Mouse (Mus musculus): ENCODE results near the gene Adgrl1. TPM values are rescaled to one million over a fixed set of nuclear protein-coding genes. Genes with fewer than 3 reads are reported as not detected.
A peak's percentile ranks its signal among the peaks of the same experiment; 100 is the strongest.

Gene Adgrl1
- 119 and 213 TPM in 2 replicates for total RNA-seq (2012; rRNA removed)

DNA sequence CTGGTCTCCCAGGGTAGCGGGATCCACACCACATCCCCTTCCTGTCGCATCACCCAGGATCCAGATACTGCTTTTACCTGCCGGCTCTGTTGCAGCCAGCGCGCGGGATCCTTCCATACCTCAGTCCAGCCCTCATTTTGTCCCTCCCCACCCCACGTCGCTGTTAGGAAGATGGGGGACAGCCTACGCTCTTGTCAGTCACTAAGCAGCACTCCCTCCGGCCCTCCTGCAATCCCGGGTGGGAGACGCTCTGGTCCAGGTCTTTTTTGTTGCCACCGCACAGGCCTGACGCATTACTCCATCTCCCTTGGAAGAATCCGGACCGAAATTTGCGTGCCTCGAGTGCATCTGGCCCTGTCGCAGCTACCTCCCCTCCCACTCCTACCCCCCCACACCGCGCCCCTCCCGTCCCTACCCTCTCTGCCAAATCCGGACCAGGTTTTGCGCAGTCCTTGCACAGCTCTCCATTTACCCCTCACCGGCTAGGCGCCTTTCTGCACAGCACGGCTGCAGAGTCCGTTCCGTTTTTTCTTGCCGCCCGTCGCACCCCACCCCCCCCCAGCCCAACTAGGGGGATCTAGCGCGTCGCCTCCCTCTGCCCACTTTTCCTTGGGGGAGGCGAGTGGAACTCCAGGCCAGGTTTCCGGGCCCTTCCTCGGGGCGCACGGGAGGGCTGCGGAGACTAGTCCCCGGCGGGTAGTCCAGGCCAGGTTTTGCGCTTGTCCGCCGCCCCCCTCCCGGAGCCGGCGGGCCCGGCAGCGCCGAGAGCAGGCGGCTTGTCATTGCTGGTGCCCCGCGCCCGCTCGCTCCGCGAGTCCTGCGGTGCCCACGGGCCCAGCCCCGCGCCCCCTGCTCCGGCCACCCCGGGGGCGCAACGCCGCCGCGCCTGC is at the start of gene Adgrl1:
Gene Adgrl1 (plus strand): TSS at position 743 of the 890 bp plus-strand sequence.
- no peak for TF ChIP-seq HCFC1 (IDR thresholded peaks at IDR 0.05; ENCODE audit: borderline replicate concordance, insufficient read depth, low read length)
- TF ChIP-seq ZNF384 (IDR thresholded peaks at IDR 0.05; ENCODE audit: low read depth, low read length), result peak; percentile 18; the same call in 1 of the 2 replicates
- Histone ChIP-seq H3K9me3 (ENCODE audit: control insufficient read depth, insufficient read depth, low read depth, low read length) (no peaks in the 10 kb centered on the region), H3K4me1 (ENCODE audit: control insufficient read depth in 2 of 2, insufficient read depth in 2 of 2, low read length in 2 of 2, poor library complexity in 1 of 2) (peaks cover 7 to 18% of the 10 kb centered on the region in 2 experiments; a peak in 3 of 4 replicates), H3K27ac (ENCODE audit: insufficient read depth, low read depth, low read length, poor library complexity, severe bottlenecking) (peak within 1 kb of the TSS; percentile 79), H3K9ac (ENCODE audit: insufficient read depth, low read depth, low read length, poor library complexity, severe bottlenecking) (peak within 1 kb of the TSS; percentile 81), H3K36me3 (ENCODE audit: control insufficient read depth, insufficient read depth, low read length, poor library complexity, severe bottlenecking) (no peaks in the 10 kb centered on the region; the same call in 1 of the 2 replicates), H3K4me3 (ENCODE audit: insufficient read depth in 1 of 2, low read depth in 1 of 2, low read length in 2 of 2, poor library complexity in 1 of 2, severe bottlenecking in 1 of 2) (peak within 1 kb of the TSS; percentile 80 to 92)
- in situ Hi-C loops (cut with MboI; ENCODE audit: low sequenced_read_pairs in 2 of 2, unreplicated experiment in 2 of 2), result loop anchor here (5.0 to 10.0 kb wide), 2 partner anchors 115 to 122 kb away; no protein-coding TSS in a partner anchor
- DNase-seq (ENCODE audit: low read depth, low spot score), result peak; percentile 79

DNA sequence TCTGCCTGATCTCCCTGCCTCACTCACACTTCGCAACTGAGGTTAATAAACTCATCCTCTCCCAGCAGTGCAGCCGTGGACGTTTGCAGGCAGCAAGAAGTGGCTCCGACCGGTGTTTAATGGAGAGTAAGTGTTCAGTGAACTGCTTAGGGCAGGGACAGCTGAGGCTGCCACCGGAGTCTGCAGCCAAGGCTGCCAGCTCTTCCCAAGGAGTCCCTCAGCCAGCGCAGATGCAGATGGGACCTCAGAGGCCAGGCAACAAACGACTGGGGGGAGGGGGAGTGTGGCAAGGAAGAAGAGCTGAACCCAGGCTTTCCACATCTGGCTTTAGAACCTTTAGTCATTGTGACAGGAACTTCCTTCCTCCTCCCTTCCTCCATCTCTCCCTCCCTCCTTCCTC is 47.6 kb upstream of the Adgrl1 start:
- Histone ChIP-seq H3K4me3 (ENCODE audit: insufficient read depth in 1 of 2, low read depth in 1 of 2, low read length in 2 of 2, poor library complexity in 1 of 2, severe bottlenecking in 1 of 2) (no peak overlapping the region), H3K36me3 (ENCODE audit: control insufficient read depth, insufficient read depth, low read length, poor library complexity, severe bottlenecking) (no peaks in the 10 kb centered on the region), H3K9ac (ENCODE audit: insufficient read depth, low read depth, low read length, poor library complexity, severe bottlenecking) (no peak overlapping the region), H3K9me3 (ENCODE audit: control insufficient read depth, insufficient read depth, low read depth, low read length) (no peaks in the 10 kb centered on the region), H3K4me1 (ENCODE audit: control insufficient read depth in 2 of 2, insufficient read depth in 2 of 2, low read length in 2 of 2, poor library complexity in 1 of 2) (peaks cover 4 to 11% of the 10 kb centered on the region in 2 experiments; a peak in 3 of 4 replicates), H3K27ac (ENCODE audit: insufficient read depth, low read depth, low read length, poor library complexity, severe bottlenecking) (no peak overlapping the region)
- in situ Hi-C loops (cut with MboI; ENCODE audit: low sequenced_read_pairs in 2 of 2, unreplicated experiment in 2 of 2), result no loop called here
- no peak for TF ChIP-seq ZC3H11A (IDR thresholded peaks at IDR 0.05; ENCODE audit: borderline replicate concordance, low read depth, low read length)
- no peak for TF ChIP-seq CHD2 (IDR thresholded peaks at IDR 0.05; ENCODE audit: low read depth, low read length)
- no peak for TF ChIP-seq ZNF384 (IDR thresholded peaks at IDR 0.05; ENCODE audit: low read depth, low read length)
- no peak for TF ChIP-seq MAFK (IDR thresholded peaks at IDR 0.05; ENCODE audit: insufficient read depth, low read depth, low read length)
- TF ChIP-seq HCFC1 (IDR thresholded peaks at IDR 0.05; ENCODE audit: borderline replicate concordance, insufficient read depth, low read length), result no peak
- DNase-seq (ENCODE audit: low read depth, low spot score), result no peak

DNA sequence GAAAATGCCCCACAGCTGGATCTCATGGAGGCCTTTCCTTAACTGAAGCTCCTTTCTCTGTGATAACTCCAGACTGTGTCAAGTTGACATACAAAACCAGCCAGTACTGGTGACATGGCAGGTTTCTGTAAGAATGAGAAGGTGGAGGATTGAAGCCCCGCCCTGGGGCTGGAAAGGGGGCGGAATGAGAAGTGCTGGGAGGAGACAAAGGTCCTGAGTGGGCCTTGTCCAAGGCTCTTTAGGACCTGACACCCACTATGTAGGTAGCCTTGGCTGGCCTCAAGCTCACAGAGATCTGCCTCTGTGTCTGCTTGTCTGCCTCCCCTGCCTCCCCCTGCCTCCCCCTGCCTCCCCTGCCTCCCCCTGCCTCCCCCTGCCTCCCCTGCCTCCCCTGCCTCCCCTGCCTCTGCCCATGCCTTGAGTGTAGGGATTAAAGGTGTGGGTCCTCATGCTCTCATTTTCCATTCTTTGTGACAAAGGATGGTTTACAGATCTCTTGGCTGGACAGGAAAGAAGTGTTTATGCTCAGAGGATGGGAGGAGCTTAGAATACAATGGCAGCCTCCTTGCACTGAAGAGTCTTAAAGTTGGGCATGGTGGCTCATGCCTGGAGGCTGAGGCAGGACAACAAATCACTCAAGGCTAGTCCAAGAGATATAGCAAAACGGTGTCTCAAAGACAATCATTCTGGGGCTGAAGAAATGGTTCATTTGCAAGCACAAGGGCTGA is 46.4 kb upstream of the Adgrl1 start:
- H3K9ac ChIP-seq (ENCODE audit: insufficient read depth, low read depth, low read length, poor library complexity, severe bottlenecking), result no peak overlapping the region
- H3K27ac ChIP-seq (ENCODE audit: insufficient read depth, low read depth, low read length, poor library complexity, severe bottlenecking), result no peak overlapping the region; the same call in 1 of the 2 replicates
- peak; percentile 74 for DNase-seq (ENCODE audit: low read depth, low spot score)
- no peak for TF ChIP-seq MAFK (IDR thresholded peaks at IDR 0.05; ENCODE audit: insufficient read depth, low read depth, low read length)
- no peak for TF ChIP-seq HCFC1 (IDR thresholded peaks at IDR 0.05; ENCODE audit: borderline replicate concordance, insufficient read depth, low read length)
- no peaks in the 10 kb centered on the region for H3K36me3 ChIP-seq (ENCODE audit: control insufficient read depth, insufficient read depth, low read length, poor library complexity, severe bottlenecking)
- H3K4me3 ChIP-seq (ENCODE audit: insufficient read depth in 1 of 2, low read depth in 1 of 2, low read length in 2 of 2, poor library complexity in 1 of 2, severe bottlenecking in 1 of 2), result no peak overlapping the region
- peaks cover 4 to 13% of the 10 kb centered on the region in 2 experiments; a peak in 3 of 4 replicates for H3K4me1 ChIP-seq (ENCODE audit: control insufficient read depth in 2 of 2, insufficient read depth in 2 of 2, low read length in 2 of 2, poor library complexity in 1 of 2)
- H3K9me3 ChIP-seq (ENCODE audit: control insufficient read depth, insufficient read depth, low read depth, low read length), result no peaks in the 10 kb centered on the region
- in situ Hi-C loops (cut with MboI; ENCODE audit: low sequenced_read_pairs in 2 of 2, unreplicated experiment in 2 of 2), result no loop called here

DNA sequence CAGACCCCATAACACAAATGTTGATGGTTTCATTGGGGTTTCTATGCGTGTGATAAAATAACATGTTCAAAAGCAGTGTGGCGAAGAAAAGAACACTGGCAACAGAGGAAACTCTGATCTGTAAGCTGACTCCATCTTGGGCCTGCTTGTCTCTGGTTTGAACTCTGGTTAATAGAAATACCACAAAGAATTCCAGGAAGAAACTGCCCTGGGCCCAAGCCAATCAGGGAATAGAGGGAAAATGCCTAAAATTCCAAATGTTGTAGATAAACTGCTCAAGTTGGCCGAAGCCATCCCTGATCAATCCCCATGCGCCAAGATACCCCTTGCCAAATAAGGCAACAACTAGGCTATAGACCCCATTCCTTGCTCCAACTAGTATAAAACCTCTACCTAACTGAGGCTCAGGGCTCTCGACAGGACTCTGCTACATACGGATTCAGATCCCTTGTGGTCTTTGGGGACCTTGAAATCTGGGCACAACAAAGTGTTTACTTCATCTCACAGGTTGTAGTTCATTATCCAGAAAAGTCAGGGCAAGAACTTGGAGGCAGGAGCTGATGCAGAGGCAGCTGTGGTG is 43.3 kb upstream of the Adgrl1 start:
- H3K27ac ChIP-seq (ENCODE audit: insufficient read depth, low read depth, low read length, poor library complexity, severe bottlenecking), result no peak overlapping the region
- TF ChIP-seq ZNF384 (IDR thresholded peaks at IDR 0.05; ENCODE audit: low read depth, low read length), result no peak
- TF ChIP-seq CHD2 (IDR thresholded peaks at IDR 0.05; ENCODE audit: low read depth, low read length), result no peak
- no peak for TF ChIP-seq MAFK (IDR thresholded peaks at IDR 0.05; ENCODE audit: insufficient read depth, low read depth, low read length)
- no peak for TF ChIP-seq HCFC1 (IDR thresholded peaks at IDR 0.05; ENCODE audit: borderline replicate concordance, insufficient read depth, low read length)
- TF ChIP-seq ZC3H11A (IDR thresholded peaks at IDR 0.05; ENCODE audit: borderline replicate concordance, low read depth, low read length), result no peak
- no peaks in the 10 kb centered on the region for H3K9me3 ChIP-seq (ENCODE audit: control insufficient read depth, insufficient read depth, low read depth, low read length)
- H3K4me1 ChIP-seq (ENCODE audit: control insufficient read depth in 2 of 2, insufficient read depth in 2 of 2, low read length in 2 of 2, poor library complexity in 1 of 2), result peaks cover 4 to 13% of the 10 kb centered on the region in 2 experiments; a peak in 3 of 4 replicates
- in situ Hi-C loops (cut with MboI; ENCODE audit: low sequenced_read_pairs in 2 of 2, unreplicated experiment in 2 of 2), result no loop called here
- no peak overlapping the region for H3K9ac ChIP-seq (ENCODE audit: insufficient read depth, low read depth, low read length, poor library complexity, severe bottlenecking)
- no peaks in the 10 kb centered on the region for H3K36me3 ChIP-seq (ENCODE audit: control insufficient read depth, insufficient read depth, low read length, poor library complexity, severe bottlenecking)
- no peak overlapping the region for H3K4me3 ChIP-seq (ENCODE audit: insufficient read depth in 1 of 2, low read depth in 1 of 2, low read length in 2 of 2, poor library complexity in 1 of 2, severe bottlenecking in 1 of 2)
- DNase-seq (ENCODE audit: low read depth, low spot score), result no peak
